Mouse (Mus musculus) testis, adult 2 months (tissue): ENCODE measurements around the gene Gnpnat1. TPM values are rescaled to one million over a fixed set of nuclear protein-coding genes. Genes with fewer than 3 reads are reported as not detected.
A peak's percentile ranks its signal among the peaks of the same experiment; 100 is the strongest.

ENCODE experiments used
- H3K27ac ChIP-seq: fragments of 200-500 bp; 2 replicates; pipeline ENCODE4 v1.5.1; 2012; ENCODE audit warnings: low read depth, low read length; ENCODE audit not compliant: control insufficient read depth, insufficient read depth
- H3K27me3 ChIP-seq: fragments of 200-500 bp; 2 replicates; pipeline ENCODE4 v1.6.1; 2012; ENCODE audit warnings: mild to moderate bottlenecking, low read length, moderate library complexity; ENCODE audit not compliant: control insufficient read depth, insufficient read depth
- H3K36me3 ChIP-seq: fragments of 200-500 bp; 2 replicates; pipeline ENCODE4 v1.6.1; 2012; ENCODE audit warnings: mild to moderate bottlenecking, low read length; ENCODE audit not compliant: control insufficient read depth, insufficient read depth
- H3K4me1 ChIP-seq: fragments of 200-500 bp; 2 replicates; pipeline ENCODE4 v1.6.1; 2012; ENCODE audit warnings: low read length; ENCODE audit not compliant: control insufficient read depth, insufficient read depth
- H3K4me3 ChIP-seq: fragments of 200-500 bp; 2 replicates; pipeline ENCODE4 v1.5.1; 2012; ENCODE audit warnings: low read depth, mild to moderate bottlenecking, low read length, moderate library complexity, mixed read lengths; ENCODE audit not compliant: control insufficient read depth
- CTCF ChIP-seq: fragments of 200-500 bp; IDR thresholded peaks from 2 replicates; pipeline ENCODE4 v1.5.1; 2012; ENCODE audit warnings: low read depth, mild to moderate bottlenecking, inconsistent platforms, low read length, moderate library complexity; ENCODE audit not compliant: control insufficient read depth, insufficient read depth, insufficient replicate concordance
- POLR2A ChIP-seq: fragments of 200-500 bp; IDR thresholded peaks from 2 replicates; pipeline ENCODE4 v1.6.1; 2012; ENCODE audit warnings: low read depth, mild to moderate bottlenecking, inconsistent platforms, low read length, moderate library complexity; ENCODE audit not compliant: control insufficient read depth
- polyA plus RNA-seq: library from polyadenylated mRNA; depleted of rRNA; stranded (reverse); fragments of >200 nt; gene quantifications from 2 replicates; pipeline ENCODE4 v1.2.3, GENCODE M21; 2012

Gnpnat1 gene
- polyA plus RNA-seq, 1 experiment: 3.5 TPM

GRCm38 (mm10) chr14:45389194-45389593 is 15.5 kb downstream of the Gnpnat1 start:
- Histone ChIP-seq H3K36me3 (no peaks in the 10 kb centered on the region), H3K4me3 (peak overlapping the region; percentile 78), H3K27ac (peak overlapping the region; percentile 42; the same call in 1 of the 2 replicates), H3K27me3 (no peaks in the 10 kb centered on the region), H3K4me1 (no peaks in the 10 kb centered on the region; the same call in none of the 2 replicates)
- TF ChIP-seq CTCF: no peak
- TF ChIP-seq POLR2A: no peak

- peak; percentile 68 for TF ChIP-seq POLR2A
- TF ChIP-seq CTCF: no peak
- Histone ChIP-seq H3K4me3 (peak overlapping the region; percentile 92), H3K36me3 (no peaks in the 10 kb centered on the region), H3K27ac (peak overlapping the region; percentile 85), H3K27me3 (no peaks in the 10 kb centered on the region), H3K4me1 (no peaks in the 10 kb centered on the region; the same call in none of the 2 replicates)
Measured at GRCm38 (mm10) chr14:45388345-45389181, 16.1 kb downstream of the Gnpnat1 start.

GRCm38 (mm10) chr14:45387480-45387879 is 17.2 kb downstream of the Gnpnat1 start:
- Histone ChIP-seq H3K27ac (no peak overlapping the region), H3K36me3 (no peaks in the 10 kb centered on the region), H3K4me1 (no peaks in the 10 kb centered on the region; the same call in none of the 2 replicates), H3K27me3 (no peaks in the 10 kb centered on the region), H3K4me3 (no peak overlapping the region; the same call in 1 of the 2 replicates)
- TF ChIP-seq POLR2A (no peak), CTCF (no peak)

GRCm38 (mm10) chr14:45385596-45385995 is 19.1 kb downstream of the Gnpnat1 start:
- Histone ChIP-seq H3K27me3 (no peaks in the 10 kb centered on the region), H3K4me3 (no peak overlapping the region), H3K36me3 (no peaks in the 10 kb centered on the region), H3K4me1 (no peaks in the 10 kb centered on the region; the same call in none of the 2 replicates), H3K27ac (no peak overlapping the region)
- TF ChIP-seq POLR2A (no peak), CTCF (no peak)

GRCm38 (mm10) chr14:45382912-45383311 is 21.8 kb downstream of the Gnpnat1 start:
- no peaks in the 10 kb centered on the region; the same call in 1 of the 2 replicates for H3K4me1 ChIP-seq
- no peaks in the 10 kb centered on the region for H3K27me3 ChIP-seq
- no peak overlapping the region for H3K27ac ChIP-seq
- no peaks in the 10 kb centered on the region for H3K36me3 ChIP-seq
- H3K4me3 ChIP-seq: no peak overlapping the region
- no peak for TF ChIP-seq POLR2A
- TF ChIP-seq CTCF: no peak

- Histone ChIP-seq H3K27me3 (no peaks in the 10 kb centered on the region), H3K36me3 (no peaks in the 10 kb centered on the region), H3K4me3 (no peak overlapping the region), H3K27ac (no peak overlapping the region), H3K4me1 (no peaks in the 10 kb centered on the region)
- TF ChIP-seq POLR2A (no peak), CTCF (no peak)
Measured at GRCm38 (mm10) chr14:45380756-45381155, 24.0 kb downstream of the Gnpnat1 start.

GRCm38 (mm10) chr14:45378771-45379170 is 25.9 kb downstream of the Gnpnat1 start:
- Histone ChIP-seq H3K27ac (no peak overlapping the region), H3K4me1 (no peaks in the 10 kb centered on the region), H3K4me3 (no peak overlapping the region), H3K27me3 (no peaks in the 10 kb centered on the region), H3K36me3 (no peaks in the 10 kb centered on the region)
- TF ChIP-seq POLR2A (no peak), CTCF (no peak)
